Mouse (Mus musculus) left cerebral cortex, postnatal 25 days (tissue): ENCODE results near the gene Fcmr. TPM values are rescaled to one million over a fixed set of nuclear protein-coding genes. Genes with fewer than 3 reads are reported as not detected.

Experiments
- DNase-seq, 2 experiments: peaks; one replicate each; pipeline ENCODE4 v3.0.0; 2022; ENCODE audit warnings: low spot score in 2 of 2, mixed read lengths in 1 of 2
- intact Hi-C: fragments of 180-260 bp; cut with DNase I; formaldehyde crosslinking; loops from one replicate; pipeline ENCODE4 v1.15.1; 2025
- total RNA-seq, 2 experiments: library from RNA; stranded (reverse); gene quantifications; 2 replicates each; pipeline ENCODE4 v1.2.3; 2021

The Fcmr gene
- total RNA-seq, 2 experiments from 2014 or later: not detected

- intact Hi-C loops: no loop called here
- DNase-seq: no peak
Observed at GRCm38 (mm10) chr1:130926484-130926883, 61.0 kb downstream of the Fcmr start.

Other genes with a start within 250 kb of the Fcmr start
- gene Zp3r, start 236.0 kb upstream of the Fcmr start, total RNA-seq: not detected
- gene C4bp, start 204.0 kb upstream of the Fcmr start, total RNA-seq: not detected
- not detected for gene Gm29427, start 149.9 kb upstream of the Fcmr start, total RNA-seq
- gene Yod1, start 148.3 kb upstream of the Fcmr start, total RNA-seq: 10 to 100 TPM; 16.2 to 16.9 TPM
- gene Pfkfb2, start 136.4 kb upstream of the Fcmr start, total RNA-seq: 10 to 100 TPM; 37.6 to 48.4 TPM
- gene AA986860, start 133.7 kb upstream of the Fcmr start, total RNA-seq: 1 to 10 TPM; 1.8 TPM
- gene Fcamr, start 64.8 kb upstream of the Fcmr start, total RNA-seq: not detected
- not detected for gene Pigr, start 39.0 kb upstream of the Fcmr start, total RNA-seq
- not detected for gene Il24, start 21.8 kb downstream of the Fcmr start, total RNA-seq
- gene Il20, start 45.8 kb downstream of the Fcmr start, total RNA-seq: not detected
- not detected for gene Il19, start 74.4 kb downstream of the Fcmr start, total RNA-seq
- gene Il10, start 154.2 kb downstream of the Fcmr start, total RNA-seq: not detected
- gene Mapkapk2, start 232.2 kb downstream of the Fcmr start, total RNA-seq: 10 to 100 TPM; 25.8 to 28.3 TPM